Mouse (Mus musculus) heart, adult 2 months (tissue): ENCODE measurements at regions not wholly inside any gene's neighbourhood (a gene's known extent, or its start where the extent isn't known, plus 50 kb on each side); places are given as distances from the start of the nearest gene placed in this dataset.

Source experiments
- CTCF ChIP-seq: fragments of 200-600 bp; IDR thresholded peaks from 2 replicates; pipeline ENCODE4 v1.8.1; 2022; ENCODE audit warnings: antibody characterized with exemption, mild to moderate bottlenecking, moderate library complexity
- POLR2A ChIP-seq: fragments of 200-500 bp; IDR thresholded peaks from 2 replicates; pipeline ENCODE4 v1.6.1; 2011; ENCODE audit warnings: mild to moderate bottlenecking, low read depth, low read length, control low read depth; ENCODE audit not compliant: insufficient read depth

GRCm38 (mm10) chr11:112270911-112271310 is 511.1 kb upstream of the Sox9 start:
- TF ChIP-seq CTCF: no peak
- no peak for TF ChIP-seq POLR2A
